In the genomic region with DNA sequence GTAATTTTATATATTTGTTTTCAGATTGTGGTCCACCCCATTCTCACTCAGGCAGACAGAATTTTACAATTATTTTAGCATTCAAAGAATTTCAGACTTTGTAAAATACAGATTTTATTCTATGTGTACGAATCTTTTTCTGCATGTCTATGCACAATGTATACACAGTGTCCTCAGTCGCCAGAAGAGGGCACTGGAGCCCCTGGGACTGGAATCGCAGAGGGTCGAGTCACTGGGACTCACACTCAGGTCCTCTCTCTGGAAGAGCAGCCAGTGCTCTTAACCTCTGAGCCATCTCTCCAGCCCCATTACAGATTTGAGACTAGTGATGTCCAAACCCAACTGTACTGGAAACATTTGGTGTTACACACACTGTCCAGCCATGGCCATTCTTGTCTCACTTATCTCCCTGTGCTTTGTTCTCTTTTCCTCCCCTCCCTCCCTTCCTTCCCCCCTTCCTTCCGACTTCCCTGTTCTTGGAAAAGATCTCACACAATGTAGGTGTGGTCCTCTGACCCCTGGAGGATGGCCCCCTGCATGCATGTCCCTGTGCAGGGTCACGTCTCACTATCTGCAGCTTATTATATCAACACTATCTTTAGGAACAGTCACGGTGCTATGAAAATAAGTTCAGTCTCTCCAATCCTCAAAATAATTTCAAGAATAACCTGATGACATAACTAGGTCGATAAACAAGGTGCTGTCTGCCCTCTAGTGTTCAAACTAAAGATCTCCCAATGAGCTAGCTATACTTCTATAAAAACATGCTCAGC, we compare ENCODE assay signal across 8 mouse cellular contexts. TPM values are rescaled to one million over a fixed set of nuclear protein-coding genes. Genes with fewer than 3 reads are reported as not detected.
DNase-seq lines count a peak whose midpoint lies in the region; ATAC-seq and TF ChIP-seq lines count a peak whose summit lies in the region.

No protein-coding gene starts in this region.

- TF ChIP-seq CTCF in gastrocnemius, adult 2 months (IDR thresholded peaks at IDR 0.05), result peak; percentile 73
- TF ChIP-seq CTCF in brain, embryonic 14.5 days (IDR thresholded peaks at IDR 0.05; ENCODE audit: borderline replicate concordance, extremely low read depth, insufficient read depth, insufficient read length), result peak; percentile 36; the same call in 1 of the 2 replicates

- H3K4me3 ChIP-seq in gastrocnemius, adult 2 months, result peak overlapping the region; percentile 52
- H3K4me3 ChIP-seq in lung, embryonic 15.5 days, result no peak overlapping the region

- no peaks in the 10 kb centered on the region for H3K27me3 ChIP-seq in lung, embryonic 15.5 days

- peak overlapping the region; percentile 78 for H3K27ac ChIP-seq in gastrocnemius, adult 2 months
- H3K27ac ChIP-seq in lung, embryonic 15.5 days, result peak overlapping the region; percentile 16; the same call in 1 of the 2 replicates

- peaks cover 19% of the 10 kb centered on the region for H3K4me1 ChIP-seq in lung, embryonic 15.5 days

- DNase-seq in gastrocnemius, adult 2 months, result peak; percentile 39
- DNase-seq in gastrocnemius, postnatal 10 days, result no peak
- DNase-seq in CD4-positive, CD25-positive, alpha-beta regulatory T cell, adult 2 months (ENCODE audit: low read depth, low spot score), result peak; percentile 67
- peak; percentile 57 for DNase-seq in brain, embryonic 14.5 days (ENCODE audit: low read depth)
- peak; percentile 31 for DNase-seq in heart, postnatal 25 days (ENCODE audit: low spot score)
- DNase-seq in thymus, postnatal 36 days, result peak; percentile 37
- DNase-seq in ovary, postnatal 10 days (ENCODE audit: low spot score), result no peak

- ATAC-seq in lung, embryonic 15.5 days (ENCODE audit: borderline replicate concordance, extremely low read depth, low FRiP score, low TSS enrichment), result no peak

- H3K9me3 ChIP-seq in lung, embryonic 15.5 days, result no peaks in the 10 kb centered on the region

- intact Hi-C loops in gastrocnemius, adult 2 months (cut with DNase I), result loop anchor here (5.0 kb wide), 1 partner anchor 119 kb away; no protein-coding TSS in a partner anchor
- intact Hi-C loops in heart, postnatal 25 days (cut with DNase I), result loop anchor here (5.0 kb wide), 3 partner anchors 34 to 119 kb away; partner anchors contain the start of gene Rcc1

- H3K9ac ChIP-seq in lung, embryonic 15.5 days, result no peak overlapping the region

- no peak for TF ChIP-seq POLR2A in brain, embryonic 14.5 days (IDR thresholded peaks at IDR 0.05; ENCODE audit: borderline replicate concordance, extremely low read depth, insufficient read depth, insufficient read length, poor library complexity, severe bottlenecking)

- H3K36me3 ChIP-seq in lung, embryonic 15.5 days, result peaks cover 5% of the 10 kb centered on the region; the same call in 1 of the 2 replicates

- no peak overlapping the region for H3K4me2 ChIP-seq in lung, embryonic 15.5 days

- WGBS in lung, embryonic 15.5 days, result 43% methylated on average over 8 of the region's 8 CpGs

RNA-seq across cellular contexts. Expression of gene Phactr4, which starts 10.8 kb away (rescaled TPM):
- total RNA-seq in gastrocnemius, adult 2 months (2021), result 10 to 100 TPM; 14.6 to 15.6 TPM
- total RNA-seq in gastrocnemius, postnatal 10 days (2021), result 10 to 100 TPM; 16.3 to 18.4 TPM
- polyA plus RNA-seq in brain, embryonic 14.5 days (2012; rRNA removed), result 13.6 and 18.2 TPM in 2 replicates
- total RNA-seq in heart, postnatal 25 days (2021), result 10 to 100 TPM; 23.2 to 23.4 TPM
- 17.6 and 18.7 TPM in 2 replicates for polyA plus RNA-seq in lung, embryonic 15.5 days (2015; fragmentation: Nextera tagmentation; extraction: Ambion mirVana)

RNA-seq across cellular contexts. Expression of gene Med18, which starts 52.2 kb away (rescaled TPM):
- total RNA-seq in gastrocnemius, adult 2 months (2021), result 1 to 10 TPM; 2.9 to 3.3 TPM
- 1 to 10 TPM; 5.1 to 6.5 TPM for total RNA-seq in gastrocnemius, postnatal 10 days (2021)
- 5.8 and 8.3 TPM in 2 replicates for polyA plus RNA-seq in brain, embryonic 14.5 days (2012; rRNA removed)
- total RNA-seq in heart, postnatal 25 days (2021), result 1 to 10 TPM; 4.4 to 4.8 TPM
- 23.3 and 24.2 TPM in 2 replicates for polyA plus RNA-seq in lung, embryonic 15.5 days (2015; fragmentation: Nextera tagmentation; extraction: Ambion mirVana)

RNA-seq across cellular contexts. Expression of gene Rcc1, which starts 58.1 kb away (rescaled TPM):
- 1 to 10 TPM; 7.7 to 7.8 TPM for total RNA-seq in gastrocnemius, adult 2 months (2021)
- total RNA-seq in gastrocnemius, postnatal 10 days (2021), result 10 to 100 TPM; 13.4 to 18.6 TPM
- polyA plus RNA-seq in brain, embryonic 14.5 days (2012; rRNA removed), result 19.3 and 21.2 TPM in 2 replicates
- total RNA-seq in heart, postnatal 25 days (2021), result 1 to 10 TPM; 8.6 to 8.9 TPM
- polyA plus RNA-seq in lung, embryonic 15.5 days (2015; fragmentation: Nextera tagmentation; extraction: Ambion mirVana), result 89.2 and 92.6 TPM in 2 replicates

Comparison
In these comparisons a context has a peak if more than half of its experiments do, and no peak if none do; other contexts are left out.
1. DNase-seq: peak in gastrocnemius, adult 2 months (single experiment), CD4-positive, CD25-positive, alpha-beta regulatory T cell, adult 2 months (single experiment), brain, embryonic 14.5 days (single experiment), heart, postnatal 25 days (single experiment) and thymus, postnatal 36 days (2 of 2); none in gastrocnemius, postnatal 10 days (single experiment) and ovary, postnatal 10 days (single experiment).